Mouse (Mus musculus): ENCODE data around the gene Eln.

- TF ChIP-seq CTCF (IDR thresholded peaks at IDR 0.05; ENCODE audit: borderline replicate concordance, control insufficient read depth, extremely low read depth, insufficient read depth, low read length, poor library complexity): no peak
- no peak for TF ChIP-seq POLR2A (IDR thresholded peaks at IDR 0.05; ENCODE audit: control insufficient read depth, extremely low read depth, insufficient read depth, low read length, poor library complexity)
These were observed 24.6 kb upstream of the Eln start for GRCm38 (mm10) chr5:134771750-134772149.
